Mouse (Mus musculus) CD4-positive helper T cell, adult 2 months (primary cell): ENCODE data around the gene Gm826.

Experiments
- DNase-seq: peaks from one replicate; pipeline ENCODE4 v3.0.0-alpha.2; 2012; ENCODE audit warnings: low read depth, missing footprints, low spot score

Gene Gm826

GRCm38 (mm10) chr2:160354319-160354718, 20.4 kb upstream of the Gm826 start:
- DNase-seq = no peak

- no peak for DNase-seq
Observed at GRCm38 (mm10) chr2:160353581-160353980, 19.6 kb upstream of the Gm826 start.

- no peak for DNase-seq
Observed at GRCm38 (mm10) chr2:160351038-160351574, 17.1 kb upstream of the Gm826 start.

DNA sequence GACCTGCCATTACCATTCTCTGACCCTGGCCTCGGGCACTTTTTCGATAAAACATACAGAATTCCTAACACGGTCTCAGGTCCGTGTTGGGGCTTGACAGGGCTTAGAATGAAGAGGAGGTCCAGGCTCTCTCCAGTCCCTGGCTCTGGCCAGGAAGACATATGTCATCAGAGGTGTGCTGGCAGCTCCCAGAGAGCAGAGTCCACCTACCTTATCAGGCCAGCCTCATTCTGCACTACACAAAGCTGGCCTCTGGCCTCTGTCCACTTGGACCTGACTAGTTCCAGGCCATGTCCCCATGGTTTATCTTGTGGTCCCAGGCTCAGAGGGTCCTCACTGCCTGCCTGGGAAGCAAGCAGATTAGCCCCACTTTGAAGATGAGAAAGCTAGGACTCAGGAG, 15.6 kb upstream of the Gm826 start:
- DNase-seq = no peak

DNA sequence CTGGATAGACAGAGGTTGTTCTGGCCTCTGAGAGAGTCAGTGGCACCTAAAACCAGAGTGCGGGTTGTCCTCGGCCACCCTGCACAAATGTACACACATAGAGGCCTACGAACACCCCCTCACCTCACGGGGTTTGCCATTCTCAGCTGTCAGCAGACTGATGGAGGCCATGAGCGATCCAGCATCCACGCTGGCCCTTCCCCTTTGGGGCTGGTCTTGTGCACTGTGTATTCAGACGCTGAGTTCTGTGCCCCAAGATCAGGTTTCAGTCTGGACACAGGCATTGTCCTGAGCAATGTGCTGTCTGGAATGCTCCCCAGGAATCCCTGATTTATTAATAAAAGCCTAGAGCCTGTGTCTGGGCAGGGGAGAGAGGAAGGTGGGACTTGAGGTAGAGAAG, 14.8 kb upstream of the Gm826 start:
- DNase-seq = no peak

DNA sequence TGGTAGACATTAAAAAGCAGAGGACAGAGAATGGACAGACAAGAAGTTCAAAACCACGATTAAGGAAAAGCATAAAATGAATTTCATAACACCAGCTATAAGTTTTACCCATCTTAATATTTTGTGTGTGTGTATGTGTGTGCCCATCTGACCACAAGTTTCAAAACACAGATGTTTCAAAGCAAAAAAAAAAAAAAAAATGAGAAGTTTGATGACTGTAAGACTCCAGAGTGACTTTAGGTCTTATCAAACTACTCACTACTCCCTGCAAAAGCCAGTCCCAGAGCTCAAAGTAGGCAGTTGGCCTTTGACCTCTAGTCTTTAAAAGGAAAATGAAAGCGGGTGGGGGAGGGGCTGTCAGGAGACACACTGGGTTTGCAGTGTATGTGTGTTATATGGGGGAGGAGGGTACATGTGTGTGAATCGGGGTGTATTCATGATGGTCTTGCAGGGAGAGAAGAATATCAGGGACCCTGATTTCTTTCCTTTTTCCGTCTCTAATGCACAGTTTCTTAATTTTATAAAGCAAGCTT, 14.2 kb upstream of the Gm826 start:
- DNase-seq = no peak

- no peak for DNase-seq
Observed at GRCm38 (mm10) chr2:160345644-160346043, 11.7 kb upstream of the Gm826 start.

DNA sequence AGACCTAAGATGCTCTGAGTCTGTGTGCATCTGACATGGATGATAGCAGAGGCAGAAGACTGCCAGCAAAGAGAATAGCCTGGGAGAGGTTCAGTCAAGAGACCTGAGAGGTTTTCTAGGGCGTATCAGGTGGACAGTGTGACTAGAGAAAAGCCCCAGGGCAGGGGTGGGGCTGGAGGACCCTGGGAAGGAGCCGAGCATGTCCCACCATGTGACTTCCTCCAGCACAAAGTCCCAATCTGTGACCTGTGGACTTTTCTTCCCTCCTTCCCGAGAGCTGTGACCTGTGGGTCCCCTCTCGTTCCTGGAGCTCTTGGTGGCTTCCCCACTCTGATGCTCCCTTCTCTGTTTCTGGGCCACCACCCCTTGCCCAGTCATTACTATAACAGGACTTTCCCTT, 6.2 kb upstream of the Gm826 start:
- no peak for DNase-seq

DNA sequence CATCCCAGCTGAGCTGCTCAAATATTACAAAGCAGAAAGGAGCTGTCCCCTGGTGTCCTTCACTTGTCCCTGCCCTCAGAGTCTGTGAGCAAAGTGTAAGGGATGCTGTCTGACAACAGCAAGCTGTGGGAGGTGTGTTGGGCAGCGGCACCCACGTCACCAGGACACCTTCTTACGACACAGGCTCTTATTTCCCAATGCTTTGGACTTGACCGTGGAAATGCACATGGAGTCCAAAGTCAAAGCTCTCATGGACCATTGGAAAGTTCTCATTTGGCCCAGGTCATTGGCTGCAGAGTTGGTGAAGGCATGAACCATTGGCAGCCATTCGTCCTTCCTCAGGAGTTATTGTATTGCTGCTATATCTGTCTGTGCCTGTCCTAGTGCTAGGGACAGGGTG, 5.6 kb upstream of the Gm826 start:
- DNase-seq = no peak

- DNase-seq = no peak
Observed at GRCm38 (mm10) chr2:160336053-160336452, 2.1 kb upstream of the Gm826 start.

- DNase-seq = peak; percentile 20
Observed at GRCm38 (mm10) chr2:160335043-160335442, 1.1 kb upstream of the Gm826 start.

- DNase-seq = no peak
Observed at GRCm38 (mm10) chr2:160332516-160333325, 1.2 kb downstream of the Gm826 start.

DNA sequence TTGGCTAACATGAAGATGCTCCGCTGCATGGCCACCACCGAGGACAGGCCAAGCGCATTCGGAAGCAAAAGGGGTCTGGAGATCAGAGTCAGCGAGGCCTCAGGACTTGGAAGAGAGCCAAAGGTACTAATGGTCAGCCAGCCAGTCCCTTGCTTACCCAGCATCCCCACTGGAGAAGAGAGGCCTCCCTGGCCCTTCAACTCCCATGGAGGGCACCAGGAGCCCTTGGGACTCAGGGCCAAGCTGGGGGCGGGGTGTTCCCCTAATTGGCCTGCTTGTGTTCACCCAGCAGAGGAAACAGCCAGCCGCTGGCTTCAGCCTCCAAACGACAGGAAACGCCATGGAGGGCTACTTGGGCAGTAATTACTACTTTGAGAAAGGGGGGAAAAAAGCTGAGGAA, 5.1 kb downstream of the Gm826 start:
- no peak for DNase-seq

DNA sequence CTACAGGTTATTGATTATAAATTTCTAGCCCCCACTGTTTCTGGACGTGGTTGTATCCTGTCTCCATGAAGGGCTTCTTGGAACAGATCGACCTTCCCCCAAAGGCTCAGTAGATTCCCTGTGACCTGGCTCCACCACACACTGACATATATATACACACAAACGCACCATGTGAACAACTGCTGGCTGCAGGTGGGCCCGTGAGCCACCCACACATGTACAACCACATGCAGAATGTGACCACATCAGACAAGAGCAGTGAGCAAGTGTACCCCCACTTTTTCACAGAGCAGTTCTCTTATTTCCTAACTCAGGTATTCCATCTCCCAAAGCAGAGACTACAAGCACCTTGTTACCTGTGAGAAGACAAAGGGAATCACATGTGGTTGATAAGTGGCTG, 6.2 kb downstream of the Gm826 start:
- peak; percentile 8 for DNase-seq

- DNase-seq = no peak
Observed at GRCm38 (mm10) chr2:160327167-160327566, 6.8 kb downstream of the Gm826 start.

GRCm38 (mm10) chr2:160325105-160325644, 8.8 kb downstream of the Gm826 start:
- DNase-seq = no peak

GRCm38 (mm10) chr2:160321829-160322228, 12.1 kb downstream of the Gm826 start:
- DNase-seq = no peak

- DNase-seq = no peak
Observed at GRCm38 (mm10) chr2:160318255-160318654, 15.7 kb downstream of the Gm826 start.

DNA sequence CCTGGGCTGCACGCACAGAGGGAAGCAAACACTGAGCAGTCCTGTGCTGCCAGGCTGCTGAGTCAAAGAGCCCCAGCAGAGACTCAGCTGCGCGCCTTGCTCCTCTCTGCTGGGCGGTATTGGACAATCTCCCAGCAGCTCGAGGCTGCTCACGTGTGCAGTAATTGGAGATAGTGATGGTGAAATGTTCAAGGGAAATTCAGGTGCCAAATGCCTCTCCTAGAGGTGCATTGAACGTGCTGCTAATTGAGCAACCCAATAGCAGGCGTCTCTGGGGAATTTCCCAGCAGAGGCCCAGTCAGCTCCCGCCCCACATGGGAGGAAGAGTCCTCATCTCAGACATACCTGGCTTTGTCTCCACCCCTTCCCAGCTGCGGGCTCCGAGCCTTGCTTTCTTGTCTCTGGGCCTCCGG, 20.4 kb downstream of the Gm826 start:
- DNase-seq = no peak

- no peak for DNase-seq
Observed at GRCm38 (mm10) chr2:160305070-160305469, 28.9 kb downstream of the Gm826 start.

GRCm38 (mm10) chr2:160303992-160304391, 30.0 kb downstream of the Gm826 start:
- no peak for DNase-seq

- DNase-seq = no peak
Observed at GRCm38 (mm10) chr2:160302013-160302412, 31.9 kb downstream of the Gm826 start.

DNA sequence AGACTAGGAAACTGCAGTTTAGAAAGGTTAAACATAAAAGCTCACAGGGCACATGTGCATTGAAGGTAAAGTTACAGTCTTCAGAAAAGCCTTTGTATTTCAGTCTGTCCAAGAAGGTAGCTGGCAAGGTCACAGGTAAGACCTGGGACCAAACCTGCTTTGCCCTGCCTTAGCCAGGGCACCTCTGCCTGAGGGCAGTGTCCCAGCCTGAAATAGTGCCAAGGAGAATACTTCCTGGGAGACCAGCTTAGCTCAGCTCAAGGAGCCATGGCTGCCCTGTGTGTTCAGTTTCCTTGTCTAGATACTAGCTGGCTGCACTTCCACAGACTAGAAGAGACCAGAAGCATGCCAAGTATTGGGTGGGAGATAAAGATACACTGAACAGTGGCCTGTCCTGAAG, 35.4 kb downstream of the Gm826 start:
- no peak for DNase-seq
